Mouse (Mus musculus) heart, embryonic 14.5 days (tissue): ENCODE measurements around the gene C2. TPM values are rescaled to one million over a fixed set of nuclear protein-coding genes. Genes with fewer than 3 reads are reported as not detected.

Experiments used
- ATAC-seq: fragments of 200-750 bp; cut with Nextera tagmentation; 2 replicates; pipeline ENCODE4 v1.8.0; 2017; ENCODE audit warnings: low read depth, moderate TSS enrichment; ENCODE audit not compliant: insufficient number of reproducible peaks, insufficient read depth, low FRiP score
- H3K27ac ChIP-seq, 2 experiments: fragments of 200-500 bp in 1 of 2; fragments of 300-500 bp in 1 of 2; sonication (generic) in 1 of 2; replicated peaks in 1 of 2; 2 replicates each; pipeline ENCODE4 v1.5.1; 2012 to 2014; ENCODE audit warnings: low read depth in 2 of 2, low read length in 2 of 2, control low read depth in 1 of 2, mild to moderate bottlenecking in 1 of 2, mixed read lengths in 1 of 2; ENCODE audit not compliant: control insufficient read depth in 1 of 2, insufficient read depth in 1 of 2
- H3K27me3 ChIP-seq: fragments of 300-500 bp; sonication (generic); 2 replicates; pipeline ENCODE4 v1.6.1; 2014; ENCODE audit warnings: mild to moderate bottlenecking, low read length, control low read depth; ENCODE audit not compliant: control insufficient read depth, insufficient read depth
- H3K36me3 ChIP-seq: fragments of 300-500 bp; sonication (generic); 2 replicates; pipeline ENCODE4 v1.6.1; 2014; ENCODE audit warnings: mild to moderate bottlenecking, control low read depth, low read length, mixed read lengths; ENCODE audit not compliant: control insufficient read depth, insufficient read depth
- H3K4me1 ChIP-seq, 2 experiments: fragments of 200-500 bp in 1 of 2; fragments of 300-500 bp in 1 of 2; sonication (generic) in 1 of 2; 2 replicates each; pipeline ENCODE4 v1.6.1; 2012 to 2014; ENCODE audit warnings: low read length in 2 of 2, control low read depth in 1 of 2, mixed read lengths in 1 of 2; ENCODE audit not compliant: control insufficient read depth in 2 of 2, insufficient read depth in 2 of 2
- H3K4me2 ChIP-seq: fragments of 300-500 bp; sonication (generic); 2 replicates; pipeline ENCODE4 v1.6.1; 2014; ENCODE audit warnings: mild to moderate bottlenecking, low read length
- H3K4me3 ChIP-seq, 2 experiments: fragments of 200-500 bp in 1 of 2; fragments of 300-500 bp in 1 of 2; sonication (generic) in 1 of 2; 2 replicates each; pipeline ENCODE4 v1.5.1; 2012 to 2014; ENCODE audit warnings: low read length in 2 of 2, mild to moderate bottlenecking in 2 of 2, control low read depth in 1 of 2, low read depth in 1 of 2, moderate library complexity in 1 of 2; ENCODE audit not compliant: control insufficient read depth in 1 of 2, insufficient read depth in 1 of 2
- H3K9ac ChIP-seq: fragments of 300-500 bp; sonication (generic); 2 replicates; pipeline ENCODE4 v1.6.1; 2014; ENCODE audit warnings: mild to moderate bottlenecking, low read length
- H3K9me3 ChIP-seq: fragments of 300-500 bp; sonication (generic); 2 replicates; pipeline ENCODE4 v1.6.1; 2016; ENCODE audit warnings: low read length, control low read depth; ENCODE audit not compliant: control insufficient read depth
- WGBS: fragments of 180-500 bp; shearing (Covaris S2); extraction: QIAGEN DNeasy Blood & Tissue Kit; methylation state at CpG from one replicate; pipeline ENCODE4 v1.1.7; 2014; 5-methylcytosine and 5-hydroxymethylcytosine counted together
- polyA plus RNA-seq: library from polyadenylated mRNA; unstranded; fragments of >200 nt; fragmentation: Nextera tagmentation; extraction: Ambion mirVana; gene quantifications from 2 replicates; pipeline ENCODE4 v1.2.1, GENCODE M21; 2014

The C2 gene
- polyA plus RNA-seq, 1 experiment from 2014 or later: 1.2 TPM

GRCm38 (mm10) chr17:34897373-34898159, 499 bp downstream of the C2 start:
- Histone ChIP-seq H3K4me3 (peak overlapping the region; percentile 64 to 71), H3K4me1 (peaks cover 4 to 35% of the 10 kb centered on the region in 2 experiments), H3K36me3 (peaks cover 23% of the 10 kb centered on the region), H3K27me3 (no peaks in the 10 kb centered on the region), H3K9me3 (no peaks in the 10 kb centered on the region), H3K9ac (peak overlapping the region; percentile 94), H3K4me2 (peak overlapping the region; percentile 92), H3K27ac (peak overlapping the region; percentile 86 to 94)
- no peak for ATAC-seq
- WGBS: 10% methylated on average over 10 of the region's 10 CpGs

DNA sequence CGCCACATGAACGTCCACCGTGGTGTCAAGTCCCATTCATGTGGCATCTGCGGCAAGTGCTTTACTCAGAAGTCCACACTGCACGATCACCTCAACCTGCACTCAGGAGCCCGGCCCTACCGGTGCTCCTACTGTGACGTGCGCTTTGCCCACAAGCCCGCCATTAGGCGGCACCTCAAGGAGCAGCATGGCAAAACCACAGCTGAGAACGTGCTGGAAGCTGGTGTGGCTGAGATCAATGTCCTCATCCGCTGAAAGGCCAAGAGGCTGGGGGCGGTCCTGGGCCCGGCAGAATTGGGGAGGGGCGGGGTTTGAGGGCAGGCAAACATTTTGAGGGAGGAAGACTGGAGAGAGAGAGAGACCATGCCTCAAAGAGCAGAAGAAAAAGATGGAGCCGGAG, 1.7 kb downstream of the C2 start:
- H3K9me3 ChIP-seq: no peaks in the 10 kb centered on the region
- no peak overlapping the region for H3K9ac ChIP-seq
- no peak overlapping the region for H3K4me3 ChIP-seq
- H3K4me1 ChIP-seq: peaks cover 4 to 35% of the 10 kb centered on the region in 2 experiments
- peaks cover 13% of the 10 kb centered on the region for H3K36me3 ChIP-seq
- no peak for ATAC-seq
- H3K4me2 ChIP-seq: no peak overlapping the region
- H3K27me3 ChIP-seq: no peaks in the 10 kb centered on the region
- no peak overlapping the region for H3K27ac ChIP-seq
- WGBS: 84% methylated on average over 17 of the region's 17 CpGs

GRCm38 (mm10) chr17:34895724-34896123, 2.3 kb downstream of the C2 start:
- H3K9me3 ChIP-seq: no peaks in the 10 kb centered on the region
- peaks cover 4 to 35% of the 10 kb centered on the region in 2 experiments for H3K4me1 ChIP-seq
- 0 out of 4 replicates have a peak overlapping the region, but pooled peaks of 1 of the 2 experiments have one; percentile 86 for H3K27ac ChIP-seq
- H3K4me2 ChIP-seq: peak overlapping the region; percentile 91; the same call in 1 of the 2 replicates
- H3K4me3 ChIP-seq: peak overlapping the region in 1 of 2 experiments; percentile 87; a peak in 2 of 4 replicates
- ATAC-seq: no peak
- peaks cover 7% of the 10 kb centered on the region; the same call in 1 of the 2 replicates for H3K36me3 ChIP-seq
- H3K9ac ChIP-seq: peak overlapping the region; percentile 94
- 94% methylated on average over 15 of the region's 15 CpGs for WGBS
- H3K27me3 ChIP-seq: no peaks in the 10 kb centered on the region

DNA sequence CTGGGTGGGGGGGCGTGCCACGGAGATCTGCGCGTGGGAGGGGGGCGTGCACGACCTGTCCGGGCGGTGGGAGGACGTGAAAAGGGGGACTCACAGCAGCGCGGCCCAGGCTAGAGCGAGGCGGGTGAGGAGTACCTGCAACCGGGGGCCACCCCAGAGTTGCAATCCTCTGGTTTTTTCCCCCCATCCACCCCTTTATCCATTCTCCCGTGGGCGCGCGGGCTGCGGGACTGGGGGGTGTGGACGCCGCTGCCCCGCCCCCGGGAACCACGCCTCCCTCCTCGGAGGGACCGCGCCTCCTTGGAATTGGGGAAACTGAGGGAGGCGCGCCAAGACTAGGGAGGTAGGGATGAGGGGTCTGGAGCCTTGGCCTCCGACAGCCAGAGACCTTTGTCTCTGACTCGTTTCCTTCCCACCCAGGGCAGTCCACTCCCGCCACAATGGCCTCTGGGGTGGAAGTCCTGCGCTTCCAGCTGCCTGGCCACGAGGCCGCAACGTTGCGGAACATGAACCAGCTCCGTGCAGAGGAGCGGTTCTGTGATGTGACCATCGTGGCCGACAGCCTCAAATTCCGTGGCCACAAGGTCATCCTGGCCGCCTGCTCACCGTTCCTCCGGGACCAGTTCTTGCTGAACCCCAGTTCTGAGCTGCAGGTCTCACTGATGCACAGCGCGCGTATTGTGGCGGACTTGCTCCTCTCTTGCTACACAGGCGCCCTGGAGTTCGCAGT, 3.1 kb downstream of the C2 start:
- Histone ChIP-seq H3K27ac (peak overlapping the region; percentile 6 to 86), H3K4me2 (peak overlapping the region; percentile 91), H3K9ac (peak overlapping the region; percentile 94), H3K4me3 (peak overlapping the region; percentile 69 to 87), H3K27me3 (no peaks in the 10 kb centered on the region), H3K4me1 (peaks cover 4 to 30% of the 10 kb centered on the region in 2 experiments), H3K36me3 (peaks cover 6% of the 10 kb centered on the region; the same call in 1 of the 2 replicates), H3K9me3 (no peaks in the 10 kb centered on the region)
- WGBS: 12% methylated on average over 46 of the region's 51 CpGs
- ATAC-seq: peak; percentile 1; the same call in 1 of the 2 replicates

DNA sequence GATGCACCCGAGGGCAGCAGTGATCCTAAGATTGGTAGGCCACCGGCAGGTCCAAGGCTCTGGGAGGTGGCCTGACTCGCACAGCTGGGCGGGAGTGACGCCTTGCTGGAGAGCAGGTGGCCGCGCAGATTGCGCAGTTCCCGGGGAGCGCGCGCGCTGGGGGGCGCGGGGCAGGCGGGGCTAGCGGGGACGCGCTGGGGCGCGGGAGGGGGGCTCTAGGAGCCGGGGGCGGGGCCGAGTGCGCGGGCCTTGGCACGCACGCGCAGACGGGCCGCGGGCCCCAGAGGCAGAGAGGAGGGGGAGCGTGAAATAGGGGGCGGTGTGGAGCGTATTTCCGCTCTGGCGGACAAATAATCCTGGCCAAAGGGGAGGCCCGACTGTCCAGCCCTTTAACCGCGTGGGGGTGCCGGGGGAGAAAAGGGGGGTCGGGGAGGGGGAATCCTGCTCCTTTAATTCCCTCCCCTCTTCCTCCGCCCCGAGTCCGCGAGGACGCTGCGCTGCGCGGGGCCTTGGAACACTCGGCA, 3.9 kb downstream of the C2 start:
- WGBS: under 1% methylated on average over 44 of the region's 51 CpGs

DNA sequence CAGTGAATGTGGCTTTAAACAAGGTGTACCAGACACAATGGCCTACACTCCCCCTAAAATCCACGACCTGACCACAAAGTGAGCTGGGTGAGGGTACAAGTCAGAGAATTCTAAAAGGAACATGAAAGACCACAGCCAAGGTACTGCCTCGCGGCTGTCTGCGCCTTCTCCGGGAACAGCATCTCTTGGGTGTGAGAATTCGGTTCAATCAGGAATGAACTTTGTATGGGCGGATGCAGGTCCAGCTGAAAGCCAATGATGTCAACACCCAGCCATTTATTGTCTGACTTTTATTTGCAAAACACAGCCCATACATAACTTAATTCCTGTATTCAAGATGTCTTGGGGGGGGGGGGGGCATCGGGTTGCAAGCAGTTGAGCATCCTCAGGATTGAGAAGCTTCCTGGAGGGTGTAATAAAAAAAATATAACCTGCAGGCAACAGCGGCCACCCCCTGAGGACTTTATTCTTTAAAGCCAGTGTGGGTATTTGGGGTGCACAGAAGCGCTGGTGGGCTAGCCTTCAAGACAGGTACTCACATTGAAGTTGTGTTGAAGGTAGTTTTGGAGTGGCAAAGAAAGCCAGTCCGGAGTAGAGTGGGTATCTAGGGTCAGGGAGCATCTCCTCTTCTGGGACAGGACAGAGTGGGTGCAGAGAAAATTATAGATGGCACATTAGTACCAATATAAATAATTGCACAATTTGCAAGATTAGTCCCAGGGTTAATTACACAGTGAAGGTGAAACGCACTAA, 4.8 kb downstream of the C2 start:
- H3K27me3 ChIP-seq: no peaks in the 10 kb centered on the region
- H3K36me3 ChIP-seq: peaks cover 6% of the 10 kb centered on the region; the same call in 1 of the 2 replicates
- peak overlapping the region; percentile 94 for H3K9ac ChIP-seq
- peak overlapping the region in 1 of 2 experiments; percentile 86; a peak in 2 of 4 replicates for H3K27ac ChIP-seq
- peaks cover 4 to 29% of the 10 kb centered on the region in 2 experiments; a peak in 3 of 4 replicates for H3K4me1 ChIP-seq
- no peaks in the 10 kb centered on the region for H3K9me3 ChIP-seq
- WGBS: 80% methylated on average over 12 of the region's 12 CpGs
- H3K4me3 ChIP-seq: peak overlapping the region in 1 of 2 experiments; percentile 87; a peak in 1 of 4 replicates
- no peak for ATAC-seq
- H3K4me2 ChIP-seq: peak overlapping the region; percentile 91

More for the DNA sequence above, 3.9 kb downstream of the C2 start:
- peak overlapping the region; percentile 91 for H3K4me2 ChIP-seq
- peaks cover 4 to 29% of the 10 kb centered on the region in 2 experiments; a peak in 3 of 4 replicates for H3K4me1 ChIP-seq
- peak; percentile 86 for ATAC-seq
- peak overlapping the region; percentile 57 to 86 for H3K27ac ChIP-seq
- peaks cover 6% of the 10 kb centered on the region; the same call in 1 of the 2 replicates for H3K36me3 ChIP-seq
- peak overlapping the region; percentile 94 for H3K9ac ChIP-seq
- H3K27me3 ChIP-seq: no peaks in the 10 kb centered on the region
- peak overlapping the region; percentile 69 to 87 for H3K4me3 ChIP-seq
- no peaks in the 10 kb centered on the region for H3K9me3 ChIP-seq
